Mouse (Mus musculus) adrenal gland, adult 8-10 months (tissue): Measurements from ENCODE around the gene Abca14. TPM values are rescaled to one million over a fixed set of nuclear protein-coding genes. Genes with fewer than 3 reads are reported as not detected.
A peak's percentile ranks its signal among the peaks of the same experiment; 100 is the strongest.

ENCODE experiments used
- DNase-seq: peaks from one replicate; pipeline ENCODE4 v3.0.0; 2022
- total RNA-seq, 4 experiments: library from RNA; stranded (reverse); gene quantifications; 2 replicates each; pipeline ENCODE4 v1.2.4; 2022

Gene Abca14
- under 1 TPM in 1 of 4 experiments, not detected in 3; 0.08 TPM for total RNA-seq

- DNase-seq: peak; percentile 70
Measured at GRCm38 (mm10) chr7:120203789-120204188, at the start of gene Abca14. Abca14 (plus strand) TSS chr7:120203961.

- no peak for DNase-seq
Measured at GRCm38 (mm10) chr7:120156841-120157409, 46.8 kb upstream of the Abca14 start.

GRCm38 (mm10) chr7:120157575-120158061, 46.1 kb upstream of the Abca14 start:
- DNase-seq: no peak

- DNase-seq: no peak
Measured at GRCm38 (mm10) chr7:120158121-120158613, 45.6 kb upstream of the Abca14 start.

- no peak for DNase-seq
Measured at GRCm38 (mm10) chr7:120163581-120164251, 40.0 kb upstream of the Abca14 start.

GRCm38 (mm10) chr7:120172188-120172700, 31.5 kb upstream of the Abca14 start:
- DNase-seq: no peak

GRCm38 (mm10) chr7:120173603-120174244, 30.0 kb upstream of the Abca14 start, which contains the start of gene Anks4b:
Anks4b (plus strand) TSS chr7:120173858.
- DNase-seq: no peak

- no peak for DNase-seq
Measured at GRCm38 (mm10) chr7:120174723-120175504, 28.8 kb upstream of the Abca14 start.

- DNase-seq: no peak
Measured at GRCm38 (mm10) chr7:120177611-120178010, 26.1 kb upstream of the Abca14 start.

GRCm38 (mm10) chr7:120178935-120179334, 24.8 kb upstream of the Abca14 start:
- DNase-seq: no peak

GRCm38 (mm10) chr7:120180547-120180946, 23.2 kb upstream of the Abca14 start:
- no peak for DNase-seq

- no peak for DNase-seq
Measured at GRCm38 (mm10) chr7:120181401-120182230, 22.1 kb upstream of the Abca14 start.

- no peak for DNase-seq
Measured at GRCm38 (mm10) chr7:120182891-120183290, 20.9 kb upstream of the Abca14 start.

GRCm38 (mm10) chr7:120188946-120189345, 14.8 kb upstream of the Abca14 start:
- no peak for DNase-seq

- DNase-seq: no peak
Measured at GRCm38 (mm10) chr7:120189369-120190149, 14.2 kb upstream of the Abca14 start.

- no peak for DNase-seq
Measured at GRCm38 (mm10) chr7:120190150-120190665, 13.6 kb upstream of the Abca14 start.

GRCm38 (mm10) chr7:120192207-120192606, 11.6 kb upstream of the Abca14 start:
- no peak for DNase-seq

GRCm38 (mm10) chr7:120192816-120193215, 10.9 kb upstream of the Abca14 start:
- peak; percentile 33 for DNase-seq

- DNase-seq: no peak
Measured at GRCm38 (mm10) chr7:120195207-120195606, 8.6 kb upstream of the Abca14 start.

- DNase-seq: no peak
Measured at GRCm38 (mm10) chr7:120201231-120201744, 2.5 kb upstream of the Abca14 start.
